ENCODE assay signal across 8 mouse cellular contexts in genomic region chr4:154011646-154012089, GRCm38 (mm10). TPM values are rescaled to one million over a fixed set of nuclear protein-coding genes. Genes with fewer than 3 reads are reported as not detected.
DNase-seq lines count a peak whose midpoint lies in the region; ATAC-seq and TF ChIP-seq lines count a peak whose summit lies in the region.

Gene Lrrc47 (plus strand): TSS chr4:154011731.

- no peaks in the 10 kb centered on the region for H3K27me3 ChIP-seq in E14TG2a.4 (ENCODE audit: insufficient read depth, low read length)
- no peaks in the 10 kb centered on the region for H3K27me3 ChIP-seq in forebrain, embryonic 10.5 days (ENCODE audit: poor library complexity, severe bottlenecking)
- no peaks in the 10 kb centered on the region for H3K27me3 ChIP-seq in heart, embryonic 14.5 days (ENCODE audit: control insufficient read depth, insufficient read depth, low read length)
- no peaks in the 10 kb centered on the region for H3K27me3 ChIP-seq in liver, embryonic 16.5 days (ENCODE audit: control insufficient read depth, insufficient read depth, low read depth, low read length)
- no peaks in the 10 kb centered on the region for H3K27me3 ChIP-seq in neural tube, embryonic 12.5 days (replicated peaks)
- H3K27me3 ChIP-seq in stomach, postnatal 0 days (ENCODE audit: control insufficient read depth, insufficient read depth, low read length) = no peaks in the 10 kb centered on the region

- peak within 1 kb of the TSS; percentile 99 for H3K4me3 ChIP-seq in E14TG2a.4 (replicated peaks; ENCODE audit: low read length)
- peak within 1 kb of the TSS; percentile 100 for H3K4me3 ChIP-seq in forebrain, embryonic 10.5 days
- H3K4me3 ChIP-seq in heart, embryonic 14.5 days (ENCODE audit: control insufficient read depth in 1 of 2, insufficient read depth in 1 of 2, low read depth in 1 of 2, low read length in 2 of 2) = peak within 1 kb of the TSS; percentile 93 to 98
- peak within 1 kb of the TSS; percentile 97 for H3K4me3 ChIP-seq in liver, embryonic 16.5 days (ENCODE audit: low read depth, low read length)
- H3K4me3 ChIP-seq in neural tube, embryonic 12.5 days = peak within 1 kb of the TSS; percentile 100
- peak within 1 kb of the TSS; percentile 99 for H3K4me3 ChIP-seq in stomach, postnatal 0 days (ENCODE audit: low read depth, low read length)

- H3K36me3 ChIP-seq in E14TG2a.4 (ENCODE audit: insufficient read depth, low read length) = peaks cover 52% of the 10 kb centered on the region
- H3K36me3 ChIP-seq in forebrain, embryonic 10.5 days (replicated peaks) = peaks cover 42% of the 10 kb centered on the region
- peaks cover 37% of the 10 kb centered on the region for H3K36me3 ChIP-seq in heart, embryonic 14.5 days (ENCODE audit: control insufficient read depth, insufficient read depth, low read length)
- peaks cover 18% of the 10 kb centered on the region for H3K36me3 ChIP-seq in liver, embryonic 16.5 days (ENCODE audit: control insufficient read depth, insufficient read depth)
- peaks cover 30% of the 10 kb centered on the region for H3K36me3 ChIP-seq in neural tube, embryonic 12.5 days
- peaks cover 8% of the 10 kb centered on the region for H3K36me3 ChIP-seq in stomach, postnatal 0 days (ENCODE audit: control insufficient read depth, insufficient read depth, low read length)

- TF ChIP-seq EP300 in stomach, postnatal 0 days (optimal IDR thresholded peaks at IDR 0.05) = no peak

- under 1% methylated on average over 59 of the region's 59 CpGs for WGBS in forebrain, embryonic 10.5 days
- under 1% methylated on average over 49 of the region's 59 CpGs for WGBS in heart, embryonic 14.5 days
- WGBS in liver, embryonic 16.5 days (ENCODE audit: insufficient replicate concordance) = under 1% methylated on average over 49 of the region's 59 CpGs
- WGBS in neural tube, embryonic 12.5 days = under 1% methylated on average over 55 of the region's 59 CpGs
- WGBS in stomach, postnatal 0 days = 0% methylated on average over 25 of the region's 59 CpGs

- TF ChIP-seq CTCF in E14TG2a.4 (conservative IDR thresholded peaks at IDR 0.05; ENCODE audit: low read length) = no peak
- no peak for TF ChIP-seq CTCF in stomach, postnatal 0 days (IDR thresholded peaks at IDR 0.05; ENCODE audit: low read depth)

- H3K9ac ChIP-seq in heart, embryonic 14.5 days (ENCODE audit: low read length) = peak within 1 kb of the TSS; percentile 95
- peak within 1 kb of the TSS; percentile 91 for H3K9ac ChIP-seq in liver, embryonic 16.5 days (ENCODE audit: low read depth, low read length)
- peak within 1 kb of the TSS; percentile 98 for H3K9ac ChIP-seq in neural tube, embryonic 12.5 days
- H3K9ac ChIP-seq in stomach, postnatal 0 days (ENCODE audit: low read length) = peak within 1 kb of the TSS; percentile 96

- DNase-seq in c-Kit-negative CD71-positive TER-119-positive erythroid progenitor cells, embryonic 14.5 days (ENCODE audit: low read depth, low spot score) = peak; percentile 63
- peak; percentile 87 for DNase-seq in forebrain, embryonic 10.5 days (ENCODE audit: extremely low spot score, low spot score)
- peak; percentile 90 for DNase-seq in kidney, postnatal 10 days
- peak; percentile 87 for DNase-seq in stomach, postnatal 0 days (ENCODE audit: low spot score)

- peak within 1 kb of the TSS; percentile 92 for H3K27ac ChIP-seq in forebrain, embryonic 10.5 days
- H3K27ac ChIP-seq in heart, embryonic 14.5 days (replicated peaks in 1 of 2; ENCODE audit: control insufficient read depth in 1 of 2, insufficient read depth in 1 of 2, low read depth in 2 of 2, low read length in 2 of 2) = peak within 1 kb of the TSS; percentile 61 to 70; a peak in 3 of 4 replicates
- peak within 1 kb of the TSS; percentile 74 for H3K27ac ChIP-seq in liver, embryonic 16.5 days (ENCODE audit: low read length)
- H3K27ac ChIP-seq in neural tube, embryonic 12.5 days = 0 out of 2 replicates have a peak within 1 kb of the TSS, but pooled peaks have one; percentile 5
- H3K27ac ChIP-seq in stomach, postnatal 0 days (replicated peaks) = peak within 1 kb of the TSS; percentile 76

- ATAC-seq in heart, embryonic 14.5 days (ENCODE audit: insufficient number of reproducible peaks, insufficient read depth, low FRiP score, low read depth) = peak; percentile 90
- peak; percentile 92 for ATAC-seq in liver, embryonic 16.5 days (ENCODE audit: low read depth)
- peak; percentile 94 for ATAC-seq in neural tube, embryonic 12.5 days (ENCODE audit: low FRiP score, low read depth)
- peak; percentile 92 for ATAC-seq in stomach, postnatal 0 days (ENCODE audit: low FRiP score, low TSS enrichment)

- H3K4me1 ChIP-seq in E14TG2a.4 (replicated peaks; ENCODE audit: low read depth, low read length) = peaks cover 58% of the 10 kb centered on the region
- peaks cover 29% of the 10 kb centered on the region for H3K4me1 ChIP-seq in forebrain, embryonic 10.5 days
- peaks cover 7 to 20% of the 10 kb centered on the region in 2 experiments; a peak in 3 of 4 replicates for H3K4me1 ChIP-seq in heart, embryonic 14.5 days (ENCODE audit: control insufficient read depth in 2 of 2, insufficient read depth in 2 of 2, low read length in 2 of 2)
- H3K4me1 ChIP-seq in liver, embryonic 16.5 days (ENCODE audit: control insufficient read depth, low read depth, low read length) = peaks cover 20% of the 10 kb centered on the region
- peaks cover 21% of the 10 kb centered on the region for H3K4me1 ChIP-seq in neural tube, embryonic 12.5 days
- peaks cover 5% of the 10 kb centered on the region; the same call in 1 of the 2 replicates for H3K4me1 ChIP-seq in stomach, postnatal 0 days (replicated peaks; ENCODE audit: control insufficient read depth, insufficient read depth)

- no peaks in the 10 kb centered on the region for H3K9me3 ChIP-seq in E14TG2a.4 (ENCODE audit: low read length)
- H3K9me3 ChIP-seq in forebrain, embryonic 10.5 days = no peaks in the 10 kb centered on the region
- no peaks in the 10 kb centered on the region for H3K9me3 ChIP-seq in heart, embryonic 14.5 days (ENCODE audit: control insufficient read depth, low read length)
- H3K9me3 ChIP-seq in liver, embryonic 16.5 days (replicated peaks; ENCODE audit: control insufficient read depth, low read length) = no peaks in the 10 kb centered on the region
- no peaks in the 10 kb centered on the region for H3K9me3 ChIP-seq in neural tube, embryonic 12.5 days
- no peaks in the 10 kb centered on the region for H3K9me3 ChIP-seq in stomach, postnatal 0 days (ENCODE audit: control insufficient read depth, low read length)

- H3K4me2 ChIP-seq in heart, embryonic 14.5 days (ENCODE audit: low read length) = peak within 1 kb of the TSS; percentile 98
- peak within 1 kb of the TSS; percentile 87 for H3K4me2 ChIP-seq in liver, embryonic 16.5 days (ENCODE audit: low read depth, low read length)
- peak within 1 kb of the TSS; percentile 100 for H3K4me2 ChIP-seq in neural tube, embryonic 12.5 days (replicated peaks)
- H3K4me2 ChIP-seq in stomach, postnatal 0 days (replicated peaks; ENCODE audit: low read depth) = peak within 1 kb of the TSS; percentile 96

RNA-seq across cellular contexts. Expression of gene Lrrc47, which starts in this region (rescaled TPM):
- polyA plus RNA-seq in forebrain, embryonic 10.5 days (2016; fragmentation: Nextera tagmentation; extraction: Ambion mirVana) = 20.1 and 21.9 TPM in 2 replicates
- 8.6 and 11.6 TPM in 2 replicates for polyA plus RNA-seq in heart, embryonic 14.5 days (2014; fragmentation: Nextera tagmentation; extraction: Ambion mirVana)
- 11.8 and 12.2 TPM in 2 replicates for polyA plus RNA-seq in liver, embryonic 16.5 days (2015; fragmentation: Nextera tagmentation; extraction: Ambion mirVana)
- 36.1 and 38.9 TPM in 2 replicates for polyA plus RNA-seq in neural tube, embryonic 12.5 days (2016; fragmentation: Nextera tagmentation; extraction: Ambion mirVana)
- polyA plus RNA-seq in stomach, postnatal 0 days (2015; fragmentation: Nextera tagmentation; extraction: Ambion mirVana) = 10.6 and 12.5 TPM in 2 replicates

Comparison
In these comparisons a context has a peak if more than half of its experiments do, and no peak if none do; other contexts are left out.
1. Peak in every context shown above with its lines: DNase-seq, ATAC-seq, H3K4me3 ChIP-seq and H3K27ac ChIP-seq.
2. H3K27ac ChIP-seq: peak in every context shown above with its lines; median percentile 92 in forebrain, embryonic 10.5 days; 76 in stomach, postnatal 0 days; 74 in liver, embryonic 16.5 days; 66 in heart, embryonic 14.5 days; 5 in neural tube, embryonic 12.5 days.